Mouse (Mus musculus) stomach, adult 2 months (tissue): ENCODE data around the gene Ncoa5. TPM values are rescaled to one million over a fixed set of nuclear protein-coding genes. Genes with fewer than 3 reads are reported as not detected.

Experiments
- polyA plus RNA-seq: library from polyadenylated mRNA; depleted of rRNA; stranded (reverse); fragments of >200 nt; gene quantifications from 2 replicates; pipeline ENCODE4 v1.2.3, GENCODE M21; 2012; rRNA removed

The Ncoa5 gene
- 9.8 and 12.4 TPM in 2 replicates for polyA plus RNA-seq

DNA sequence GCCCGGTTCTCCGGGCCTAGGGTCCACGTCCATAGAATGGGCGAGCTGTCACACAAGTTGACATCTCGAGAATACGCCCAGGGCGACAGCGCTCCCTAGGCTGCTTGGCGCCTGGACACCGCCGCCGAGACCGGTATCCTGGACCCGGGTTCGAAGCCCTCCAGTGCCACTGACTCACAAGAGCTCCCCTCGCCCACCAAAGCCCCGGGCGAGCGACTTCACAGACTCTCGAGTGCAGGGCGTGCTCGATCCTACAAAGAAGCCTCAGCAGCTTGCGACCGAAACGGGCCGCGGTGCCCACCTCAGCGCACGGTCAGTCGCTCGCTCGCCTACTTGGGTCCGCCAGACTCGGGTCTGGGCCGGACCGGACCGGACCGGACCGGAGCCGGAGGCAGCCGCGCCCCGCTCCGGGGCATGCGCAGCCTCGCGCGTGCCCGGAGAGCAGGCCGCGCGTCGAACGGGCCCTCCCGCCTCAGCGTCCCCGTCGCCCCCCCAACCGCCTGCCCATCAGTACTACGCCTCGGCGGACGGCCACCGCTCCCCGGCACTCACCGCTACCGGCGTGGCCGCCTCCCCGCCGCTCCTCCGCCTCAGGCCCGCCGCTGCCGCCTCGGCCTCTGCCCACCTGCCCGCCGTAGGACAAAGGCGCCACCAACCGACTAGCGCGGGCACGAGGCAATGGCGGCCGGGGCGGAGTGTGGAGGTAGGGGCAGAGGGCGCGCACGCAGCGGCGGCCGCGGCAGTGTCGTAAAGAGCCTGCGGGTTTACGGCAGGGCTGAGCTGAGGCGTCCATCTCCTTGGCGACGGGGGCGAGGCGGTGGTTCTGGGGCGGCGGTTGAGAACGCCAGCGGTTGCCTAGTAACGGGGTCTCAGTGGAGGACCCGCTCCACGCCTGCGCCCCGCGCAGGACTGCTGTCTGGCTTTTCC lies at the start of gene Ncoa5:
Ncoa5 (minus strand) TSS at position 737 of the 927 bp plus-strand sequence.

GRCm38 (mm10) chr2:165054888-165055852 lies 20.5 kb upstream of the Ncoa5 start, which contains the start of gene Cd40:
Gene Cd40, plus strand, starts transcription at chr2:165055627.

GRCm38 (mm10) chr2:164960716-164961441 lies 73.8 kb downstream of the Ncoa5 start, which contains the start of gene Slc12a5:
Gene Slc12a5, plus strand, starts transcription at chr2:164960802.

Other genes with a start within 250 kb of the Ncoa5 start
- gene Snx21, start 249.0 kb downstream of the Ncoa5 start, polyA plus RNA-seq: 15.0 and 20.3 TPM in 2 replicates
- gene Acot8, start 230.0 kb downstream of the Ncoa5 start, polyA plus RNA-seq: 37.1 and 48.4 TPM in 2 replicates
- 0.58 and 1.1 TPM in 2 replicates for gene Zswim3, start 229.8 kb downstream of the Ncoa5 start, polyA plus RNA-seq
- gene Zswim1, start 212.2 kb downstream of the Ncoa5 start, polyA plus RNA-seq: 8.0 and 8.1 TPM in 2 replicates
- gene Spata25, start 206.3 kb downstream of the Ncoa5 start, polyA plus RNA-seq: not detected in 2 replicates
- gene Ctsa, start 202.0 kb downstream of the Ncoa5 start, polyA plus RNA-seq: 97.4 and 104 TPM in 2 replicates
- 3.4 and 4.2 TPM in 2 replicates for gene Neurl2, start 201.4 kb downstream of the Ncoa5 start, polyA plus RNA-seq
- gene Pltp, start 177.2 kb downstream of the Ncoa5 start, polyA plus RNA-seq: 43.0 and 47.2 TPM in 2 replicates
- 30.9 and 37.6 TPM in 2 replicates for gene Pcif1, start 155.6 kb downstream of the Ncoa5 start, polyA plus RNA-seq
- gene Zfp335, start 123.1 kb downstream of the Ncoa5 start, polyA plus RNA-seq: 16.7 and 17.1 TPM in 2 replicates
- gene Mmp9, start 94.1 kb downstream of the Ncoa5 start, polyA plus RNA-seq: 1.9 and 3.6 TPM in 2 replicates
- gene Slc12a5, start 74.1 kb downstream of the Ncoa5 start, polyA plus RNA-seq: 0.30 and 0.47 TPM in 2 replicates
- 1.3 and 1.6 TPM in 2 replicates for gene Cd40, start 20.8 kb upstream of the Ncoa5 start, polyA plus RNA-seq
- not detected in 2 replicates for gene 1700025C18Rik, start 55.9 kb upstream of the Ncoa5 start, polyA plus RNA-seq
- 0.14 and 0.23 TPM in 2 replicates for gene Cdh22, start 200.0 kb upstream of the Ncoa5 start, polyA plus RNA-seq